Mouse (Mus musculus) embryonic facial prominence, embryonic 10.5 days (tissue): ENCODE results near the gene Prrg4. TPM values are rescaled to one million over a fixed set of nuclear protein-coding genes. Genes with fewer than 3 reads are reported as not detected.
A peak's percentile ranks its signal among the peaks of the same experiment; 100 is the strongest.

ENCODE experiments used
- DNase-seq: peaks from one replicate; pipeline ENCODE4 v3.0.0-alpha.2; 2017; ENCODE audit warnings: low spot score
- H3K27ac ChIP-seq: fragments of 300-500 bp; sonication (generic); replicated peaks from 2 replicates; pipeline ENCODE4 v1.5.1; 2016; ENCODE audit warnings: mild to moderate bottlenecking
- H3K27me3 ChIP-seq: fragments of 300-500 bp; sonication (generic); replicated peaks from 2 replicates; pipeline ENCODE4 v1.6.1; 2016; ENCODE audit warnings: low read depth, mild to moderate bottlenecking; ENCODE audit not compliant: poor library complexity, severe bottlenecking
- H3K36me3 ChIP-seq: fragments of 300-500 bp; sonication (generic); replicated peaks from 2 replicates; pipeline ENCODE4 v1.6.1; 2016; ENCODE audit warnings: mild to moderate bottlenecking, moderate library complexity
- H3K4me1 ChIP-seq: fragments of 300-500 bp; sonication (generic); 2 replicates; pipeline ENCODE4 v1.6.1; 2016
- H3K4me3 ChIP-seq: fragments of 300-500 bp; sonication (generic); 2 replicates; pipeline ENCODE4 v1.5.1; 2016; ENCODE audit warnings: mild to moderate bottlenecking, moderate library complexity
- H3K9me3 ChIP-seq: fragments of 300-500 bp; sonication (generic); 2 replicates; pipeline ENCODE4 v1.6.1; 2016; ENCODE audit warnings: mild to moderate bottlenecking
- WGBS: fragments of 180-500 bp; shearing (Covaris S2); methylation state at CpG from one replicate; pipeline ENCODE4 v1.1.7; 2016; 5-methylcytosine and 5-hydroxymethylcytosine counted together
- polyA plus RNA-seq: library from polyadenylated mRNA; unstranded; fragments of >200 nt; fragmentation: Nextera tagmentation; extraction: Ambion mirVana; gene quantifications from 2 replicates; pipeline ENCODE4 v1.2.1, GENCODE M21; 2016

Gene Prrg4
- polyA plus RNA-seq, 1 experiment from 2014 or later, result 1.4 TPM

- Histone ChIP-seq H3K27me3 (peaks cover 6% of the 10 kb centered on the region), H3K27ac (no peak overlapping the region), H3K4me3 (no peak overlapping the region), H3K4me1 (peaks cover 6% of the 10 kb centered on the region; the same call in 1 of the 2 replicates), H3K36me3 (no peaks in the 10 kb centered on the region), H3K9me3 (no peaks in the 10 kb centered on the region)
- no peak for DNase-seq
- WGBS, result 36% methylated on average over 3 of the region's 3 CpGs
Measured at GRCm38 (mm10) chr2:104855732-104856131, 6.1 kb upstream of the Prrg4 start.

- 73% methylated on average over 1 of the region's 1 CpGs for WGBS
- DNase-seq, result no peak
- Histone ChIP-seq H3K36me3 (no peaks in the 10 kb centered on the region), H3K4me3 (no peak overlapping the region), H3K9me3 (no peaks in the 10 kb centered on the region), H3K4me1 (peaks cover 8% of the 10 kb centered on the region; the same call in 1 of the 2 replicates), H3K27me3 (peaks cover 14% of the 10 kb centered on the region), H3K27ac (no peak overlapping the region)
Measured at GRCm38 (mm10) chr2:104854836-104855235, 5.2 kb upstream of the Prrg4 start.

- H3K4me1 ChIP-seq, result peaks cover 29% of the 10 kb centered on the region
- H3K4me3 ChIP-seq, result no peak overlapping the region
- peaks cover 37% of the 10 kb centered on the region for H3K27me3 ChIP-seq
- DNase-seq, result no peak
- H3K27ac ChIP-seq, result no peak overlapping the region
- H3K9me3 ChIP-seq, result no peaks in the 10 kb centered on the region
- 90% methylated on average over 7 of the region's 7 CpGs for WGBS
- no peaks in the 10 kb centered on the region for H3K36me3 ChIP-seq
Measured at GRCm38 (mm10) chr2:104852546-104852945, 2.9 kb upstream of the Prrg4 start.

GRCm38 (mm10) chr2:104851686-104852085, 2.0 kb upstream of the Prrg4 start:
- Histone ChIP-seq H3K4me3 (no peak overlapping the region), H3K9me3 (no peaks in the 10 kb centered on the region), H3K27ac (no peak overlapping the region), H3K36me3 (no peaks in the 10 kb centered on the region), H3K4me1 (peaks cover 34% of the 10 kb centered on the region), H3K27me3 (peaks cover 37% of the 10 kb centered on the region)
- DNase-seq, result peak; percentile 27
- 21% methylated on average over 5 of the region's 5 CpGs for whole genome bisulfite sequencing

- Histone ChIP-seq H3K27ac (no peak overlapping the region), H3K4me1 (peaks cover 39% of the 10 kb centered on the region), H3K4me3 (peak overlapping the region; percentile 72), H3K27me3 (peaks cover 37% of the 10 kb centered on the region), H3K9me3 (no peaks in the 10 kb centered on the region), H3K36me3 (no peaks in the 10 kb centered on the region)
- DNase-seq, result no peak
- WGBS, result 72% methylated on average over 3 of the region's 3 CpGs
Measured at GRCm38 (mm10) chr2:104849991-104850359, 299 bp upstream of the Prrg4 start.

- peak; percentile 21 for DNase-seq
Measured at GRCm38 (mm10) chr2:104848235-104849161, 1.2 kb downstream of the Prrg4 start.

GRCm38 (mm10) chr2:104847645-104848044, 2.0 kb downstream of the Prrg4 start:
- no peak overlapping the region for H3K27ac ChIP-seq
- H3K9me3 ChIP-seq, result no peaks in the 10 kb centered on the region
- 52% methylated on average over 2 of the region's 2 CpGs for WGBS
- peaks cover 39% of the 10 kb centered on the region for H3K4me1 ChIP-seq
- no peaks in the 10 kb centered on the region for H3K36me3 ChIP-seq
- peak; percentile 21 for DNase-seq
- H3K4me3 ChIP-seq, result no peak overlapping the region
- H3K27me3 ChIP-seq, result peaks cover 37% of the 10 kb centered on the region

More at GRCm38 (mm10) chr2:104848235-104849161, 1.2 kb downstream of the Prrg4 start:
- Histone ChIP-seq H3K36me3 (no peaks in the 10 kb centered on the region), H3K27me3 (peaks cover 37% of the 10 kb centered on the region), H3K4me3 (peak overlapping the region; percentile 72), H3K4me1 (peaks cover 39% of the 10 kb centered on the region), H3K9me3 (no peaks in the 10 kb centered on the region), H3K27ac (no peak overlapping the region)
- WGBS, result 28% methylated on average over 16 of the region's 16 CpGs

GRCm38 (mm10) chr2:104846638-104847414, 2.9 kb downstream of the Prrg4 start:
- no peaks in the 10 kb centered on the region for H3K9me3 ChIP-seq
- DNase-seq, result peak; percentile 28
- peak overlapping the region; percentile 65; the same call in 1 of the 2 replicates for H3K27ac ChIP-seq
- H3K27me3 ChIP-seq, result peaks cover 37% of the 10 kb centered on the region
- 25% methylated on average over 4 of the region's 4 CpGs for WGBS
- 0 out of 2 replicates have a peak overlapping the region, but pooled peaks have one; percentile 2 for H3K4me3 ChIP-seq
- H3K4me1 ChIP-seq, result peaks cover 38% of the 10 kb centered on the region
- H3K36me3 ChIP-seq, result no peaks in the 10 kb centered on the region

- no peaks in the 10 kb centered on the region for H3K27me3 ChIP-seq
- H3K27ac ChIP-seq, result no peak overlapping the region
- DNase-seq, result no peak
- H3K4me3 ChIP-seq, result no peak overlapping the region
- H3K9me3 ChIP-seq, result no peaks in the 10 kb centered on the region
- H3K4me1 ChIP-seq, result peaks cover 11% of the 10 kb centered on the region
- H3K36me3 ChIP-seq, result peaks cover 3% of the 10 kb centered on the region; the same call in 1 of the 2 replicates
Measured at GRCm38 (mm10) chr2:104842559-104842958, 7.1 kb downstream of the Prrg4 start.

- Histone ChIP-seq H3K36me3 (peaks cover 3% of the 10 kb centered on the region; the same call in 1 of the 2 replicates), H3K27ac (no peak overlapping the region), H3K9me3 (no peaks in the 10 kb centered on the region), H3K4me3 (no peak overlapping the region), H3K4me1 (peaks cover 6% of the 10 kb centered on the region), H3K27me3 (no peaks in the 10 kb centered on the region)
- 89% methylated on average over 7 of the region's 7 CpGs for WGBS
- no peak for DNase-seq
Measured at GRCm38 (mm10) chr2:104841736-104842135, 7.9 kb downstream of the Prrg4 start.

GRCm38 (mm10) chr2:104840974-104841373, 8.7 kb downstream of the Prrg4 start:
- no peak for DNase-seq
- H3K36me3 ChIP-seq, result peaks cover 3% of the 10 kb centered on the region; the same call in 1 of the 2 replicates
- no peaks in the 10 kb centered on the region for H3K27me3 ChIP-seq

GRCm38 (mm10) chr2:104832486-104832885, 17.2 kb downstream of the Prrg4 start:
- no peak overlapping the region for H3K4me3 ChIP-seq
- H3K36me3 ChIP-seq, result no peaks in the 10 kb centered on the region
- no peaks in the 10 kb centered on the region for H3K9me3 ChIP-seq
- no peaks in the 10 kb centered on the region for H3K27me3 ChIP-seq
- DNase-seq, result no peak
- no peaks in the 10 kb centered on the region for H3K4me1 ChIP-seq
- 82% methylated on average over 2 of the region's 2 CpGs for WGBS
- no peak overlapping the region for H3K27ac ChIP-seq

More at GRCm38 (mm10) chr2:104840974-104841373, 8.7 kb downstream of the Prrg4 start:
- Histone ChIP-seq H3K4me3 (no peak overlapping the region), H3K4me1 (no peaks in the 10 kb centered on the region), H3K9me3 (no peaks in the 10 kb centered on the region), H3K27ac (no peak overlapping the region)
